Mouse (Mus musculus) forebrain, embryonic 11.5 days (tissue): ENCODE measurements at regions not wholly inside any gene's neighbourhood (a gene's known extent, or its start where the extent isn't known, plus 50 kb on each side); places are given as distances from the start of the nearest gene placed in this dataset.

Experiments used
- ATAC-seq: fragments of 200-750 bp; cut with Nextera tagmentation; replicated peaks from 2 replicates; pipeline ENCODE4 v1.8.0; 2017; ENCODE audit warnings: moderate TSS enrichment; ENCODE audit not compliant: low FRiP score
- DNase-seq: peaks from one replicate; pipeline ENCODE4 v3.0.0-alpha.2; 2017; ENCODE audit warnings: low spot score
- H3K27ac ChIP-seq: fragments of 300-500 bp; sonication (generic); 2 replicates; pipeline ENCODE4 v1.5.1; 2014; ENCODE audit warnings: low read depth, low read length
- H3K27me3 ChIP-seq: fragments of 300-500 bp; sonication (generic); 2 replicates; pipeline ENCODE4 v1.6.1; 2014; ENCODE audit warnings: mild to moderate bottlenecking, low read length, mixed read lengths; ENCODE audit not compliant: control insufficient read depth, insufficient read depth
- H3K36me3 ChIP-seq: fragments of 300-500 bp; sonication (generic); 2 replicates; pipeline ENCODE4 v1.6.1; 2014; ENCODE audit warnings: mild to moderate bottlenecking, low read length, moderate library complexity, mixed read lengths; ENCODE audit not compliant: control insufficient read depth, insufficient read depth
- H3K4me1 ChIP-seq: fragments of 300-500 bp; sonication (generic); replicated peaks from 2 replicates; pipeline ENCODE4 v1.6.1; 2014; ENCODE audit warnings: low read length, mixed read lengths; ENCODE audit not compliant: control insufficient read depth, insufficient read depth
- H3K4me2 ChIP-seq: fragments of 300-500 bp; sonication (generic); 2 replicates; pipeline ENCODE4 v1.6.1; 2014; ENCODE audit warnings: low read depth, mild to moderate bottlenecking, low read length, moderate library complexity, mixed read lengths; ENCODE audit not compliant: severe bottlenecking
- H3K4me3 ChIP-seq: fragments of 300-500 bp; sonication (generic); 2 replicates; pipeline ENCODE4 v1.5.1; 2014; ENCODE audit warnings: low read depth, low read length
- H3K9ac ChIP-seq: fragments of 300-500 bp; sonication (generic); 2 replicates; pipeline ENCODE4 v1.6.1; 2014; ENCODE audit warnings: low read length
- H3K9me3 ChIP-seq: fragments of 300-500 bp; sonication (generic); 2 replicates; pipeline ENCODE4 v1.6.1; 2016; ENCODE audit warnings: low read length, mixed read lengths; ENCODE audit not compliant: control insufficient read depth
- WGBS: fragments of 180-500 bp; shearing (Covaris S2); extraction: QIAGEN DNeasy Blood & Tissue Kit; methylation state at CpG from one replicate; pipeline ENCODE4 v1.1.7; 2014; 5-methylcytosine and 5-hydroxymethylcytosine counted together

- H3K27me3 ChIP-seq: no peaks in the 10 kb centered on the region
- 81% methylated on average over 7 of the region's 7 CpGs for WGBS
- no peak overlapping the region for H3K27ac ChIP-seq
- no peak overlapping the region for H3K4me2 ChIP-seq
- no peak for DNase-seq
- H3K4me1 ChIP-seq: no peaks in the 10 kb centered on the region
- H3K4me3 ChIP-seq: no peak overlapping the region
- no peaks in the 10 kb centered on the region for H3K36me3 ChIP-seq
- H3K9ac ChIP-seq: no peak overlapping the region
- no peak for ATAC-seq
- H3K9me3 ChIP-seq: no peaks in the 10 kb centered on the region
Observed at GRCm38 (mm10) chr5:51923417-51923816, 266.9 kb downstream of the Dhx15 start.

DNA sequence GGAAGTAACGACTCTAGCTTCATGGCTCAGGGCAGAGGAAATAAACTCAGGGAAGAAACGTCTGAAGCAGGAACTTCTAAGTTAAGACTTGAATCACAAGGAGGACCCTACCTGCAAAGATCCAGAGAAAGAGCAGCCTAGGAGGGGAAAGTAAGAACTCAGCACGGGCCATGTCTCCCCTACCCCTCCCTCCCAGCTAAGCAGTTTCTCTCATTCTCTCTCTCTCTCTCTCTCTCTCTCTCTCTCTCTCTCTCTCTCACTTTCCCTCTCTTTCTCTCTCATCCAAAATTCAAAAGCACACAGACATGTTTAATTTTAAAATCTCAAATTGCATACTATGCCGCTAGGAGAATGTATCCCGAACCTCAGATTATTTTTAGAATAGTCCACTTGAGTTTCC, 267.3 kb downstream of the Dhx15 start:
- Histone ChIP-seq H3K27ac (no peak overlapping the region), H3K9ac (no peak overlapping the region), H3K4me2 (no peak overlapping the region), H3K4me1 (no peaks in the 10 kb centered on the region), H3K4me3 (no peak overlapping the region), H3K9me3 (no peaks in the 10 kb centered on the region), H3K36me3 (no peaks in the 10 kb centered on the region), H3K27me3 (no peaks in the 10 kb centered on the region)
- WGBS: 72% methylated on average over 5 of the region's 5 CpGs
- DNase-seq: no peak
- no peak for ATAC-seq

DNA sequence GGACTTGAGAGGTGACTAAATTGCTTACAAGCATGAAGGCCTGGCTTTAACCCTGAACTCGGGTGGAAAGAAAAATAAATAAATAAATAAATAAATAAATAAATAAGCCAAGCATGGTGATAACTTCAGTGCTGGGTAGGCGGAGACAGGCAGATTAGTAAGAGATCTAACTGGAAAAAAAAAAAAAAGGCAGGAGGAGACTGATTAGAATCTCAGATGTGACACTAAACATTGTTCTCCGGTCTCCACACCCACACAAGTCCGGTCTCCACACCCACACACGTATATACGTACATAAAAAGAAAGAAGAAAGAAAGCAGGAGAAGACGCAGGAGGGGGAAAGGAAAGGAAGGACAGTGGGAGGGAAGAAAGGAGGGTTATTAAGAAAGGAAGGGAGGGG, 267.8 kb downstream of the Dhx15 start:
- no peaks in the 10 kb centered on the region for H3K36me3 ChIP-seq
- no peak for DNase-seq
- no peak overlapping the region for H3K4me2 ChIP-seq
- H3K9me3 ChIP-seq: no peaks in the 10 kb centered on the region
- no peak overlapping the region for H3K9ac ChIP-seq
- ATAC-seq: no peak
- WGBS: 77% methylated on average over 7 of the region's 7 CpGs
- no peaks in the 10 kb centered on the region for H3K4me1 ChIP-seq
- H3K27me3 ChIP-seq: no peaks in the 10 kb centered on the region
- no peak overlapping the region for H3K4me3 ChIP-seq
- no peak overlapping the region for H3K27ac ChIP-seq

DNA sequence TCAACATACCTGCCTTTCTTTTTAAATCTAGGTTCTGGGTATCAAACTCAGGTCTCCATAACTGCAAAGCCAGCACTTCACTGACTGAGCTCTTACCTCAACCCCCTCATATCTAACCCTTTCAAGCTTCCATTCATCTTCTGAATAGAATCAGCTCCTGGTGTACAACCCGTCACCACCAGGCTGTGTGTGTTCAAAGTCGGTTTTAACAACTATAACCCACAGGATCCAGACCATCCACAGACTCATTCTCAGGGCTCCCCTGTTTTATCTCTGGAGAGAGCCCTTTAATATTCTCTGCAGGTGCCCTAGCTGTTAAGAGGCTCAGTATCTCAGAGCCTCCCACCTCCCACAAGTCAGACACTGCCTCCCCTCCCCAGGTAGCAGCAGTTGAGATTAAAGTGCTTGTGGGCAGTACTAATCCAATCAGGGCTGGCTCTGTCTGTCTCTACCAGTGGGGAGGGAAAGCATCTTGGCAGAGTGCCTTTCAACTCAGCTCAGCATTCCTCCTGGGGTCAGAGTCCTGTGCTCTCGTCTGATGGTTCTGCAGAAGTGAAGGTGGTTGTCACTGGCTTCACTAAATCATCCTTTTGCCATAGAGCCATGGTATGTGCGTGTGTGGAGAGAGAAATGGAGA, 272.4 kb downstream of the Dhx15 start:
- H3K9me3 ChIP-seq: no peaks in the 10 kb centered on the region
- no peaks in the 10 kb centered on the region for H3K4me1 ChIP-seq
- WGBS: 18% methylated on average over 4 of the region's 4 CpGs
- no peak overlapping the region for H3K27ac ChIP-seq
- H3K4me3 ChIP-seq: no peak overlapping the region
- no peak for DNase-seq
- H3K27me3 ChIP-seq: no peaks in the 10 kb centered on the region
- H3K36me3 ChIP-seq: no peaks in the 10 kb centered on the region
- H3K9ac ChIP-seq: no peak overlapping the region
- ATAC-seq: no peak
- no peak overlapping the region for H3K4me2 ChIP-seq

DNA sequence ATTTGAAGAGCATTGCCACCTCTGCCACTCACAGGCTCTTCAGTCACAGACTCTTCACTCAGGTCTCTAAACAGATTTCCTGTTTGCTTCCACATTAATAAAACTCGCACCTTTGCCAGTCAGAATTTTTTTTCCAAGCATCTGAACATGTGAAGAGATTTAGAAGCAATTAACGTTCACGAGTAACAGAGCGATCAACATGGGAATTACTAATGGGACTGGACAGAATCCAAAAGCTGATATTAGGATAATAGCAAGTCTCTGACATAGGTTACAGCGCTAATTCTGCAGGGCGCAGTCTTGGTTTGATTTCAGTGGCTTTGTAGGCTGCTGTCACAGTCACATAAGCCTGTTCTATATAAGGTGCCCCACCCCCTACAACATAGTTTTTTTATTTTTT, 275.6 kb downstream of the Dhx15 start:
- Histone ChIP-seq H3K9ac (no peak overlapping the region), H3K27ac (no peak overlapping the region), H3K27me3 (no peaks in the 10 kb centered on the region), H3K36me3 (no peaks in the 10 kb centered on the region), H3K9me3 (no peaks in the 10 kb centered on the region), H3K4me3 (no peak overlapping the region), H3K4me2 (no peak overlapping the region), H3K4me1 (no peaks in the 10 kb centered on the region)
- no peak for DNase-seq
- no peak for ATAC-seq
- WGBS: 86% methylated on average over 6 of the region's 6 CpGs

DNA sequence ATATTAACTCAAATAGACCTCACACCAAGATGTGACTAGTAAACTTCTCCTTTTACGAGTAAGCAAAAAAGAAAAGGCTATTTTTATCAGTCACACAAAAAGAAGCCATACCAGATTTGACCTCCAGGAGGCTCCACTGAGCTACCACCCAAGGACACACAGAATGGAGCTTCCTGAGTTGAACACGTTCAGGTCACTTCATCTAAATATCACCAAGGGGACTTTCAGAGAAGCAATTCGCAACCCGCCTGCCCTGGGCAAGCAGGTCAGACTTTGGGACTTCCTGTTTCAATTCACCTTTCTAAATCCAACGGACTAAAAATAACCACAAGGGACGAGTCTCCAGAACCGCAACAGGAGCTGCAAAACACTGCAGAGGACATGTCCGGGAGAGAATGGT, 281.5 kb downstream of the Dhx15 start:
- ATAC-seq (no peak), DNase-seq (no peak)
- H3K27me3 ChIP-seq: no peaks in the 10 kb centered on the region
- WGBS: 82% methylated on average over 8 of the region's 8 CpGs
- H3K4me1 ChIP-seq: no peaks in the 10 kb centered on the region
- no peaks in the 10 kb centered on the region for H3K36me3 ChIP-seq
- H3K9ac ChIP-seq: no peak overlapping the region
- no peaks in the 10 kb centered on the region for H3K9me3 ChIP-seq
- H3K27ac ChIP-seq: no peak overlapping the region
- no peak overlapping the region for H3K4me3 ChIP-seq
- H3K4me2 ChIP-seq: no peak overlapping the region

DNA sequence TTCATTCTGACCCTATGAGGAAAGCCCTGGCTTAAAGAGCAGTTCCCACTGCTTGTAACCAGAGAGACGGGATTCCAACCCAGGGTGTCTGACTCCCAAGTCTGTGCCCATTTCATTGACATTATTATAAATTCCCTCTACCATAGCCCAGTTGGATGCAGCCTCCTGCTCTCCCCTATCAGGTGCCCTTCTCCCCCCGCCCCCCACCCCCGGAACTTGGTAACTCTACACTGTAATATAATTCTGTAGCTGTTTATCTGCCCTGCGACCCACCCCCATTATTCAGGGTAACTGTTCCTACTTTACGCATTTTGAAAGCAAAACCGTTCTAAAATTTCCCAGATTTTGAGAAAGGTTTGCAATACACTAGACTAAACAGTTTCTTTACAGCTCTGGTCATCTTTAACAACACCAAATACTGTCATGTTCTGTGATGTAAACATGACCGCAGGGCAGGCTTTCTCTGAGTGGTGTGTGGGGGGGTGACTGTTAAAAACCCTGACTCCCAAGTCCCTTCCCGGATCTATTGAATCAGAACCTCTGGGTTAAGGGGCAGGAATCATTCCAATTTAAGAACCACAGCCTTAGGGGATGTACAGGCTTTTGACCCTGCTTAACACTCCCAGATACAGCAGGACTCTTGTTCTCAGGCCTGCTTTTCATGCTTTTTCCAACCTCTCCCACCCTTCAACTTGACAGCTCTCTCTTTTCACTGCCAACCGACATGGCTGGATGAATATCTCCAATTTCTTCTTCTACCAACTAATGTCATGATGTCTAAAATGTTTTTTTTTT, 283.8 kb downstream of the Dhx15 start:
- Histone ChIP-seq H3K4me2 (no peak overlapping the region), H3K9me3 (no peaks in the 10 kb centered on the region), H3K27ac (no peak overlapping the region), H3K36me3 (no peaks in the 10 kb centered on the region), H3K27me3 (no peaks in the 10 kb centered on the region), H3K4me3 (no peak overlapping the region), H3K9ac (no peak overlapping the region), H3K4me1 (no peaks in the 10 kb centered on the region)
- WGBS: 77% methylated on average over 9 of the region's 9 CpGs
- no peak for DNase-seq
- no peak for ATAC-seq

GRCm38 (mm10) chr5:51894159-51894558, 296.2 kb downstream of the Dhx15 start:
- WGBS: 91% methylated on average over 8 of the region's 8 CpGs
- Histone ChIP-seq H3K4me2 (no peak overlapping the region), H3K27ac (no peak overlapping the region), H3K9me3 (no peaks in the 10 kb centered on the region), H3K4me3 (no peak overlapping the region), H3K36me3 (no peaks in the 10 kb centered on the region), H3K9ac (no peak overlapping the region), H3K27me3 (no peaks in the 10 kb centered on the region), H3K4me1 (no peaks in the 10 kb centered on the region)
- ATAC-seq (no peak), DNase-seq (no peak)

GRCm38 (mm10) chr5:51891341-51891740, 299.0 kb downstream of the Dhx15 start:
- Histone ChIP-seq H3K36me3 (no peaks in the 10 kb centered on the region), H3K4me1 (no peaks in the 10 kb centered on the region), H3K27me3 (no peaks in the 10 kb centered on the region), H3K4me3 (no peak overlapping the region), H3K27ac (no peak overlapping the region), H3K9ac (no peak overlapping the region), H3K4me2 (no peak overlapping the region), H3K9me3 (no peaks in the 10 kb centered on the region)
- WGBS: 85% methylated on average over 4 of the region's 4 CpGs
- no peak for DNase-seq
- no peak for ATAC-seq
